Mouse (Mus musculus) granulocyte monocyte progenitor cell, adult 5-6 weeks (primary cell): Measurements from ENCODE around the gene Casp8. TPM values are rescaled to one million over a fixed set of nuclear protein-coding genes. Genes with fewer than 3 reads are reported as not detected.
"Not testable (repeated sequence)": the region's sequence is repeated elsewhere in the genome, so short reads cannot be mapped to it uniquely, and the experiment has no call there.

Experiments used
- ATAC-seq: replicated peaks from 2 replicates; pipeline ENCODE4 v1.8.0; 2016; ENCODE audit warnings: mild to moderate bottlenecking, moderate TSS enrichment, inconsistent platforms; ENCODE audit not compliant: poor library complexity, severe bottlenecking
- total RNA-seq, 2 experiments: library from RNA; stranded (forward) in 1 of 2; stranded (reverse) in 1 of 2; fragments of 200-712, 200-1000 nt in 1 of 2; fragments of >200 nt in 1 of 2; fragmentation: Nextera tagmentation in 1 of 2; gene quantifications; 2 replicates each; pipeline ENCODE4 v1.2.3; 2014 to 2017

Casp8 gene
- total RNA-seq, 2 experiments from 2014 or later: 119 to 147 TPM

- ATAC-seq: peak; percentile 40
Measured at GRCm38 (mm10) chr1:58797370-58797769, 2.2 kb downstream of the Casp8 start.

DNA sequence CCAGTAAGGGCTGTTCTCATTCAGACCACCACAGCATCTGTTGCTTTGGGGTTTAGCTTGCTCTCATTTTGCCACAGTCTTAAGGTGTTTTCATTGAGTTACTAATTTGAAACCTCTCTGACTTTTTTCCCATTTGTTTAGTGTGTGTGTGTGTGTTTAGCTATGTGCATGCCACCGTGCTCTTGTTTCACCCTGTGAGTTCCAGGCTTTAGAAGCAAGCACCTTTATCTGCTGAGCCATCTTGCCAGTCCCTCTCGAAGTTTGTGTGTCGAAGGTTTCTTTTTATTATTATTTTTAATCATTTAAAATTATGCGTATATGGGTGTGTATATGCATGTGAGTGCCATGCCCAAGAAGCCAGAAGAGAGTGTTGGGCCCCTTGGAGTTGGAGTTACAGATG is 3.7 kb downstream of the Casp8 start:
- ATAC-seq: no peak

DNA sequence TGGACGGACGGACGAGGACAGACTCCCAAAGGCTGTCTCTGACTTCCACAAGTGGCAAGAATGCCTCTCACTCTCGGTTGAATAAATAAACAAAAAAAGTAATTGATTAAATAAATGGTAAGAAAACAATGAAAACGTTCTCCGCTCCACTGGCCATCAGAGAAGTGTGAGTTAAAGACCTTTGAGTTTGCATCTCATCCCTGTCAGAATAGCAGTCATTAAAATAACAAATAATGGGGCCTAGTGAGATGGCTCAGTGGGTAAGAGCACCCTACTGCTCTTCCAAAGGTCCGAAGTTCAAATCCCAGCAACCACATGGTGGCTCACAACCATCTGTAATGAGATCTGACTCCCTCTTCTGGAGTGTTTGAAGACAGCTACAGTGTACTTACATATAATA is 5.5 kb downstream of the Casp8 start:
- not testable (repeated sequence) for ATAC-seq

GRCm38 (mm10) chr1:58801558-58802285 is 6.5 kb downstream of the Casp8 start:
- no peak for ATAC-seq

DNA sequence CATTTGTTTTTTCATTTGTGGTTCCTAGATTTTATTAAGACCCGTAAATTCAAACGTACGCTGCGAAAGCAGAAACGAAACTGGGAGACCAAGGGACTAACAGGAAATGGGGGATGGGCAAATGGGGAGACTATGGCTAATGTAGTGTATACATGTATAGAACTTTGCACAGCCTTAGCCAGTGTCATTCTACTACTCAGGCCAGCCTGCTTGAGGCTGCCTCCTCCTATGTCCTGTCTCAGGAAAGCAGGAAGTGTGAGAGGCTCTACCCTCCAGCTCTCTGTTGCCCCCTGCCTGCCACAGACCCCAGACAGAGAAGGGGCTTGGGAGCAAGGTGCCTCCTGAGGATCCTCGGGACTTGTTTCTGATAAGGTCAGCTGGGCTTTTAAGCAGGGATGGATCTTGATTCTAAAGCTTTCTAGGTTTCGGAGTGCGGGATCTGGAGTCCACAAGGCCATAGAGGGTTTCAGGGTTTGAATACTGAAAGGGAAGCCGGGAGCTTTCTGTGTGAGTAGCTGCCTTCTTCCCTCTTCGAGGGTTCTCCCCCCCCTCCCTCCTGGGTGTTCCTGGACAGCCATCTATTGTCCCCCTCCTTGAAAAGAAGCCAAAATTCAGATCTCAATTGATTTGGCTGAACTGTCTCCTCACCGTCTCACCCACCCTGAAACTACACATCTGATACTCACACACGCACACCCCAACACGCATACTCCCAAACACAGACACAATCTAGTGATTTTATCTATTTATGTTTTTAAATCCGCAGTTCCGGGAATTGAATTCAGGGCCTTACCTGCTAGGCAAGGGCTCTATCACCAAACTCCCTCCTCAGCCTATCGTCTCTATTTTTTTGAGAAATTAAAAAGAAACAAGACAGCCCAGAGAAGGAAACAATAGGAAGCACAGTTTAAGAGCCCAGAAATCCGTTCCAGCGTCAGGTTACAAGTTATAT is 7.4 kb downstream of the Casp8 start:
- peak; percentile 97 for ATAC-seq

DNA sequence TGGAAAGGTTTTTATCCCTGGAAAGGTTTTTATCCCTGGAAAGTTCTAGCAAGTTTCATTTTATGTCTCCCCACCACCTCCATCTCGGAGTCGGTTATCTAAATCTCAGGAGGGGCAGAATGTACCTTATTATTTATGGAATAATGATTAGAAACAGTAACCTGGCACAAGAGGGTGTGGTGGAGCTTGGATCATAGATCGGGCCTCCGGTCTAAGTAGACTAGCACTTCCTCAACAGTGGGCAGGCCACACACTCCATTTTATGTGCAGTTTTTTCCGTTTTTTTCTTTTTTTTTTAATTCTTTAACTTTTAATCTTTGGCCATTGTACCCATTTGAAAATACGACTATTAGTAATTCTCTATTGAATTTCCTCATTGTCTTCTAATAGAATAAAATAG is 8.4 kb downstream of the Casp8 start:
- ATAC-seq: peak; percentile 26; the same call in 1 of the 2 replicates

DNA sequence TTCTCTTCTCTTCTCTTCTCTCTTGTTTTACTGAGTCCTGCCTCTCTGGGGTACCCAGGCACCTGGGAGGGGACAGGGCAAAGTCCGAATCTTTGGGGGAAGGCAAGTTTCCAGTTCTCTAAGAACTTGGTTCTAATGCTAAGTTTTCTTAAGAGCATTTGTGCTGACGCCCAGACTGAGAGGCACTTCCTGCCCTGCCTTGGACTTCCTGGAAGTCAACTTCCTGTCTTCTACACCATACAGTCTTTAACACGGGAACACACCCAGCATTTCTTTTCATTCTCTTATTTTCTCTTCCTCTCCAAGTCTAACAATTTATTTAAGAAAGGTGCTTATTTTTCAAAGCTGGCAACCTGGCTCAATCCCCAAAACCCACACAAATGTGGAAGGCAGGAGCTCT is 11.5 kb downstream of the Casp8 start:
- no peak for ATAC-seq

DNA sequence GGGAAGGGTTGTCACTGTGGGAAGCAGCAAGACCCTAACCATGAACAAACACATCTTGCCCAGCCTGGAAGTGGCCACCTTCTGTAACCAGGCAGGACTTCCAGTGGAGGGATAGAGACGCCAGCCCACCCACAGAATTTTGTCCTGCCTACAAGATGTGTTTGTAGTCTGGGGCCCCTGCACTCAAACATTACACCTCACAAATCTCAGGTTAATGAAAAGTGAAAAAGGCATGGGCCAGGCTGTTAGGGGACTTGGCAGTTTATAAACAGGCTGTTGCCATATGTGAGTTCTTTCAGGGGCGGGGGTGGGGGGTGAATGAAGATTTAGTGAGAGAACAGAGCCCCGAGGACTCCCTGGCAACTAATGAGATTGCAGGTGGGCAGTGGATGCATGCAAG is 31.1 kb downstream of the Casp8 start:
- no peak for ATAC-seq

DNA sequence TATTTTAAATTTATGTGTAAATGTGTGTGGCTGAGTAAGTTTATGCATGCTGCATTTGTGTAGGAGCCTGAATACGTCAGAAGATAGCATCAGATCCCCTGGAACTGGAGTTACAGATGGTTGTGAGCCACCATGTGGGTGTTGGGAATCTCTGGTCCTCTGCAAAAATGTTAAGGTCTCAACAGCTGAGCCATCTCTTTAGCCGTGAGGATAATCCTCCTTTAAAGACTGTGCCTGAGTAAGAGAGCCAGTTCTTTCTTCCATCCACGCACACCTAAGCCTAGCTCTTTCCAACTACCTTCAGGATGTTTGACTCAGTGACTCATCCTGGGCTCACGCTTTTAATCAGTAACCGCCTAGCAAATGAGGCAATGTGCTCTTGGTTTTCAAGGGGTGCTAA is 35.6 kb downstream of the Casp8 start:
- no peak for ATAC-seq

DNA sequence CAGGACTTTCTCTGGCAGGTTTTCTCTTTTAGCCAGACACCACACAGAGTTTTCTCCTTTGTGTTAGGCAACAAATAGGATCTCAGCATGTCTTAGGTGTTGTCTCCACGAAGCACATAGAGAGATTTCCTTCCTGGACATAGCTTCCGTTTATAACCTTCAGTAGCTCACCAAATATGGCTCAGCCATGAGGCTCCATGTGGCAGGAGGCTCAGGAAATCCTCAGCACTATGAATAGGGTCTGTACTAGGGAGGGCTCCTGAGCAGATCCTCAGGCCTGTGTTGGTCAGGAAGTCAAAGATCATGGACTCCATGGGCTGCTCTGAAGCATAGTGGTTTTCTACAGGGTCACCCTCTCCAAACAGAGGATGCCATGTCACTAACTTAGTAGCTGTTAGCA is 37.0 kb downstream of the Casp8 start:
- no peak for ATAC-seq

- not testable (repeated sequence) for ATAC-seq
Measured at GRCm38 (mm10) chr1:58856811-58857210, 61.6 kb downstream of the Casp8 start.

- not testable (repeated sequence) for ATAC-seq
Measured at GRCm38 (mm10) chr1:58859131-58859530, 64.0 kb downstream of the Casp8 start.

GRCm38 (mm10) chr1:58859738-58860365 is 64.7 kb downstream of the Casp8 start:
- ATAC-seq: not testable (repeated sequence)

GRCm38 (mm10) chr1:58860586-58860985 is 65.4 kb downstream of the Casp8 start:
- ATAC-seq: peak; percentile 99

GRCm38 (mm10) chr1:58876500-58876899 is 81.3 kb downstream of the Casp8 start:
- ATAC-seq: peak; percentile 88

DNA sequence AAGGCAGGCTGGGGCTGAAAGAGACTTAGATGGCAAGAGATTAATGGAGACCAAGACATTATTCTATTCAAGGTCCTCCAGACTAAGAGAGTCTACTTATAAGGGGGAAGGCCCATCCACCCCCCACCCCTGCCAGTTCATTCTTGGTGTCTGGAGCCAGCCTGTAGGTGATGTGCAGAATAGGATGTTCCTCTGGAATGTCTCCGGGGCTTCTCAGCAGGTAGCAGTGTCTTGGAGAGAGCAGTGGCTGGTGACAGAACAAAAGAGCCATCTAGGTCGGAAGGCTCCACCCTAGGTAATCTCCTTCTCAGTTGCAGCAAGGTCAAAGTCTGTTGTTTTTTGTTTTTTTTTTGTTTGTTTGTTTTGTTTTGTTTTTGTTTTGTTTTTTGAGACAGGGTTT is 84.1 kb downstream of the Casp8 start:
- ATAC-seq: not testable (repeated sequence)

GRCm38 (mm10) chr1:58883279-58883678 is 88.1 kb downstream of the Casp8 start:
- not testable (repeated sequence) for ATAC-seq

- no peak for ATAC-seq
Measured at GRCm38 (mm10) chr1:58885646-58886045, 90.5 kb downstream of the Casp8 start.

- no peak for ATAC-seq
Measured at GRCm38 (mm10) chr1:58889826-58890546, 94.8 kb downstream of the Casp8 start.

GRCm38 (mm10) chr1:58890697-58891290 is 95.6 kb downstream of the Casp8 start:
- not testable (repeated sequence) for ATAC-seq
